Mouse (Mus musculus) right cerebral cortex, postnatal 4 days (tissue): ENCODE data around the gene Cd79b.
A peak's percentile ranks its signal among the peaks of the same experiment; 100 is the strongest.
"Not testable (repeated sequence)": the region's sequence is repeated elsewhere in the genome, so short reads cannot be mapped to it uniquely, and the experiment has no call there.

Experiments
- DNase-seq: peaks from one replicate; pipeline ENCODE4 v3.0.0-alpha.2; 2022

Cd79b gene

GRCm38 (mm10) chr11:106314333-106314812, at the start of gene Cd79b:
Cd79b (minus strand) TSS chr11:106314762.
- no peak for DNase-seq

GRCm38 (mm10) chr11:106359350-106359749, 44.8 kb upstream of the Cd79b start:
- DNase-seq = no peak

- DNase-seq = no peak
Measured at GRCm38 (mm10) chr11:106355382-106356128, 41.0 kb upstream of the Cd79b start.

GRCm38 (mm10) chr11:106354181-106354580, 39.6 kb upstream of the Cd79b start:
- no peak for DNase-seq

- no peak for DNase-seq
Measured at GRCm38 (mm10) chr11:106353188-106353587, 38.6 kb upstream of the Cd79b start, which contains the start of gene Scn4a. Scn4a (minus strand) TSS chr11:106353288.

GRCm38 (mm10) chr11:106351941-106352340, 37.4 kb upstream of the Cd79b start:
- no peak for DNase-seq

GRCm38 (mm10) chr11:106351253-106351652, 36.7 kb upstream of the Cd79b start:
- DNase-seq = no peak

- DNase-seq = no peak
Measured at GRCm38 (mm10) chr11:106350853-106351252, 36.3 kb upstream of the Cd79b start.

- no peak for DNase-seq
Measured at GRCm38 (mm10) chr11:106349772-106350171, 35.2 kb upstream of the Cd79b start.

- DNase-seq = no peak
Measured at GRCm38 (mm10) chr11:106344910-106345309, 30.3 kb upstream of the Cd79b start.

- no peak for DNase-seq
Measured at GRCm38 (mm10) chr11:106340990-106341520, 26.5 kb upstream of the Cd79b start.

GRCm38 (mm10) chr11:106339323-106339722, 24.8 kb upstream of the Cd79b start:
- DNase-seq = not testable (repeated sequence)

GRCm38 (mm10) chr11:106338870-106339269, 24.3 kb upstream of the Cd79b start:
- DNase-seq = no peak

- no peak for DNase-seq
Measured at GRCm38 (mm10) chr11:106338029-106338428, 23.5 kb upstream of the Cd79b start.

GRCm38 (mm10) chr11:106334066-106334465, 19.5 kb upstream of the Cd79b start:
- no peak for DNase-seq

- no peak for DNase-seq
Measured at GRCm38 (mm10) chr11:106332458-106332857, 17.9 kb upstream of the Cd79b start.

- peak; percentile 21 for DNase-seq
Measured at GRCm38 (mm10) chr11:106329682-106330081, 15.1 kb upstream of the Cd79b start.

GRCm38 (mm10) chr11:106329128-106329527, 14.6 kb upstream of the Cd79b start:
- no peak for DNase-seq

GRCm38 (mm10) chr11:106328521-106328920, 14.0 kb upstream of the Cd79b start:
- no peak for DNase-seq

GRCm38 (mm10) chr11:106326475-106326874, 11.9 kb upstream of the Cd79b start:
- DNase-seq = no peak

- DNase-seq = peak; percentile 67
Measured at GRCm38 (mm10) chr11:106325566-106326206, 11.1 kb upstream of the Cd79b start.

GRCm38 (mm10) chr11:106324858-106325257, 10.3 kb upstream of the Cd79b start:
- no peak for DNase-seq

GRCm38 (mm10) chr11:106318406-106319366, 4.1 kb upstream of the Cd79b start:
- no peak for DNase-seq
